Mouse (Mus musculus) kidney, adult 2 months (tissue): Measurements from ENCODE around the gene Tmtc1.

Experiments used
- CTCF ChIP-seq: fragments of 200-500 bp; conservative IDR thresholded peaks from 2 replicates; pipeline ENCODE4 v1.5.1; 2011; ENCODE audit warnings: low read depth, mild to moderate bottlenecking, control low read depth, low read length, moderate library complexity, mixed read lengths; ENCODE audit not compliant: insufficient read depth, insufficient read length
- POLR2A ChIP-seq: fragments of 200-500 bp; IDR thresholded peaks from one replicate; pipeline ENCODE4 v1.6.1; 2011; ENCODE audit warnings: low read depth, low read length, control low read depth

DNA sequence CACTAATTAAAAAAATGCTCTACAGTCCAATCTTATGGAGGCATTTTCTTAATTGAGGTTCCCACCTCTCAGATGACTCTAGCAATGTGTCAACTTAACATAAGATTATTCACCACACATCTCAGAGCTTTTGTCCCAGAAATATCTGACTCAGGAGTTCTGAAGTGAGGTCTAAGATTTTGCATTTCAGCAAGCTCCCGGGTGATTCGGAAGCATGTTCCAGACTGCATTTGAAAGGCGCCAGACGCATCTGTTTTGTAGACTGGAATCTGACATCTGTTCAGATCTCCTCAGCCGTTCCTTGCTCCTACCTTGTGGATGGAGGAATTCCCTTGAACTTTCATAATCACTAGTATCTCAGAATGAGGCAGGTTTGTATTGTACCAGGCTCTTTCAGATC is 47.7 kb upstream of the Tmtc1 start:
- no peak for TF ChIP-seq CTCF
- TF ChIP-seq POLR2A = no peak
